Mouse (Mus musculus) stomach, postnatal 0 days (tissue): ENCODE results near the gene Hmmr. TPM values are rescaled to one million over a fixed set of nuclear protein-coding genes. Genes with fewer than 3 reads are reported as not detected.

Experiments
- ATAC-seq: fragments of 200-750 bp; cut with Nextera tagmentation; 2 replicates; pipeline ENCODE4 v1.8.0; 2017; ENCODE audit not compliant: low FRiP score, low TSS enrichment
- DNase-seq: peaks from one replicate; pipeline ENCODE4 v3.0.0-alpha.2; 2016; ENCODE audit warnings: low spot score
- H3K27ac ChIP-seq: fragments of 300-500 bp; sonication (generic); replicated peaks from 2 replicates; pipeline ENCODE4 v1.5.1; 2014; ENCODE audit warnings: mild to moderate bottlenecking, control low read depth
- H3K27me3 ChIP-seq: fragments of 300-500 bp; sonication (generic); 2 replicates; pipeline ENCODE4 v1.6.1; 2014; ENCODE audit warnings: low read length; ENCODE audit not compliant: control insufficient read depth, insufficient read depth
- H3K36me3 ChIP-seq: fragments of 300-500 bp; sonication (generic); 2 replicates; pipeline ENCODE4 v1.6.1; 2014; ENCODE audit warnings: low read length, mixed read lengths; ENCODE audit not compliant: control insufficient read depth, insufficient read depth
- H3K4me1 ChIP-seq: fragments of 300-500 bp; sonication (generic); replicated peaks from 2 replicates; pipeline ENCODE4 v1.6.1; 2014; ENCODE audit warnings: antibody characterized with exemption; ENCODE audit not compliant: control insufficient read depth, insufficient read depth
- H3K4me2 ChIP-seq: fragments of 300-500 bp; sonication (generic); replicated peaks from 2 replicates; pipeline ENCODE4 v1.6.1; 2014; ENCODE audit warnings: low read depth, mild to moderate bottlenecking, control low read depth, moderate library complexity
- H3K4me3 ChIP-seq: fragments of 300-500 bp; sonication (generic); 2 replicates; pipeline ENCODE4 v1.5.1; 2014; ENCODE audit warnings: low read depth, low read length, control low read depth
- H3K9ac ChIP-seq: fragments of 300-500 bp; sonication (generic); 2 replicates; pipeline ENCODE4 v1.6.1; 2014; ENCODE audit warnings: mild to moderate bottlenecking, low read length, control low read depth, mixed read lengths
- H3K9me3 ChIP-seq: fragments of 300-500 bp; sonication (generic); 2 replicates; pipeline ENCODE4 v1.6.1; 2016; ENCODE audit warnings: low read length; ENCODE audit not compliant: control insufficient read depth
- CTCF ChIP-seq: IDR thresholded peaks from 2 replicates; pipeline ENCODE4 v1.5.1; 2016; ENCODE audit warnings: antibody characterized with exemption, low read depth, mild to moderate bottlenecking, moderate library complexity
- EP300 ChIP-seq: optimal IDR thresholded peaks from 2 replicates; pipeline ENCODE3; 2016; ENCODE audit warnings: antibody characterized with exemption
- WGBS: fragments of 180-500 bp; shearing (Covaris S2); extraction: QIAGEN DNeasy Blood & Tissue Kit; methylation state at CpG from one replicate; pipeline ENCODE4 v1.1.7; 2014; 5-methylcytosine and 5-hydroxymethylcytosine counted together
- polyA plus RNA-seq: library from polyadenylated mRNA; unstranded; fragments of >200 nt; fragmentation: Nextera tagmentation; extraction: Ambion mirVana; gene quantifications from 2 replicates; pipeline ENCODE4 v1.2.1, GENCODE M21; 2015

Hmmr gene
- polyA plus RNA-seq, 1 experiment from 2014 or later, result 11.5 TPM

GRCm38 (mm10) chr11:40682456-40682855, 50.8 kb downstream of the Hmmr start:
- H3K4me3 ChIP-seq, result no peak overlapping the region
- no peaks in the 10 kb centered on the region for H3K4me1 ChIP-seq
- no peak overlapping the region for H3K9ac ChIP-seq
- ATAC-seq (no peak), DNase-seq (no peak)
- H3K4me2 ChIP-seq, result no peak overlapping the region
- H3K27me3 ChIP-seq, result no peaks in the 10 kb centered on the region
- no peaks in the 10 kb centered on the region for H3K9me3 ChIP-seq
- H3K36me3 ChIP-seq, result peaks cover 26% of the 10 kb centered on the region
- TF ChIP-seq CTCF (no peak), EP300 (no peak)
- 80% methylated on average over 3 of the region's 3 CpGs for WGBS
- no peak overlapping the region for H3K27ac ChIP-seq

- DNase-seq (no peak), ATAC-seq (peak; percentile 53; the same call in 1 of the 2 replicates)
- 98% methylated on average over 1 of the region's 1 CpGs for WGBS
- H3K27me3 ChIP-seq, result no peaks in the 10 kb centered on the region
- H3K4me2 ChIP-seq, result no peak overlapping the region
- H3K9me3 ChIP-seq, result no peaks in the 10 kb centered on the region
- H3K27ac ChIP-seq, result no peak overlapping the region
- peaks cover 19% of the 10 kb centered on the region for H3K36me3 ChIP-seq
- H3K4me3 ChIP-seq, result no peak overlapping the region
- no peaks in the 10 kb centered on the region for H3K4me1 ChIP-seq
- no peak for TF ChIP-seq EP300
- peak; percentile 55 for TF ChIP-seq CTCF
- no peak overlapping the region for H3K9ac ChIP-seq
These were observed 56.1 kb downstream of the Hmmr start for GRCm38 (mm10) chr11:40677169-40677568.

DNA sequence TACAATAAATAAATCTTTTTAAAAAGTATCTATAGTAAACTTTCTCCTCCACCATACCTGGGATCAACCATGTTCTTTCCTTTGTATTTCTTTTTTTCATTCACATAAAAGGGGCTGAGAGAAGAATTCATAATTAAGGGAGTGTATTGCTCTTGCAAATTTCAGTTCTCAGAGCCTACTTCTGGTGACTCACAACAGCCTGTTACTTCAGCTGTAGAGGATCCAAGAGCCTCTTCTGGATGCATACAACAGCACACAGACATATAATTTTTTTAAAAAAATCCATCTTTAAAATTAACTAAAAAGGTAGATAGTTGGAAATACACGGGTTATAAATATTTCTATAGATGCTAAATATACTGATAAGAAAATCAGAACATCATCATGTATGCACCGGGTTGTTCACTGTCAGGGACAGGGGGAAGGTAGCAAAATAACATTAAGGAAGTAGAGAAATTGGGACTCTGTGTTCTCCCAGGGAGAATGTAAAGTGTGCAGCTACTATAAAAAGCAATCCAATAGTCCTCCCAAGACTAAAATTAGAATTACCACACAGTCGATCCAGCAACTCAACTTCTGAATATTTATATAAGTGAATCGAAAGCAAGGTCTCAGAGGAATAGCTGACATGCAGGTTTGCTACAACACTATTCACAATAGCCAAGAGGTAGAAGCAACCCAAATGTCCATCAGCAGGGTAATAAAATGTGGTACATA, 58.0 kb downstream of the Hmmr start:
- Histone ChIP-seq H3K9me3 (no peaks in the 10 kb centered on the region), H3K27ac (no peak overlapping the region), H3K27me3 (no peaks in the 10 kb centered on the region), H3K9ac (no peak overlapping the region), H3K4me2 (no peak overlapping the region), H3K4me1 (no peaks in the 10 kb centered on the region), H3K36me3 (peaks cover 12% of the 10 kb centered on the region; the same call in 1 of the 2 replicates), H3K4me3 (no peak overlapping the region)
- no peak for DNase-seq
- WGBS, result 78% methylated on average over 4 of the region's 4 CpGs
- no peak for TF ChIP-seq CTCF
- no peak for TF ChIP-seq EP300
- ATAC-seq, result no peak

Other genes with a start within 250 kb of the Hmmr start
- gene Mat2b, start 38.2 kb downstream of the Hmmr start, polyA plus RNA-seq, result 87.4 and 87.9 TPM in 2 replicates
- 79.8 and 83.1 TPM in 2 replicates for gene Nudcd2, start 245 bp upstream of the Hmmr start, polyA plus RNA-seq
- gene Ccng1, start 21.9 kb upstream of the Hmmr start, polyA plus RNA-seq, result 32.1 and 33.5 TPM in 2 replicates